Mouse (Mus musculus) heart, embryonic 14.5 days (tissue): Measurements from ENCODE around the gene S100a13. TPM values are rescaled to one million over a fixed set of nuclear protein-coding genes. Genes with fewer than 3 reads are reported as not detected.

Source experiments
- ATAC-seq: fragments of 200-750 bp; cut with Nextera tagmentation; 2 replicates; pipeline ENCODE4 v1.8.0; 2017; ENCODE audit warnings: low read depth, moderate TSS enrichment; ENCODE audit not compliant: insufficient number of reproducible peaks, insufficient read depth, low FRiP score
- H3K27ac ChIP-seq, 2 experiments: fragments of 200-500 bp in 1 of 2; fragments of 300-500 bp in 1 of 2; sonication (generic) in 1 of 2; replicated peaks in 1 of 2; 2 replicates each; pipeline ENCODE4 v1.5.1; 2012 to 2014; ENCODE audit warnings: low read depth in 2 of 2, low read length in 2 of 2, control low read depth in 1 of 2, mild to moderate bottlenecking in 1 of 2, mixed read lengths in 1 of 2; ENCODE audit not compliant: control insufficient read depth in 1 of 2, insufficient read depth in 1 of 2
- H3K27me3 ChIP-seq: fragments of 300-500 bp; sonication (generic); 2 replicates; pipeline ENCODE4 v1.6.1; 2014; ENCODE audit warnings: mild to moderate bottlenecking, low read length, control low read depth; ENCODE audit not compliant: control insufficient read depth, insufficient read depth
- H3K36me3 ChIP-seq: fragments of 300-500 bp; sonication (generic); 2 replicates; pipeline ENCODE4 v1.6.1; 2014; ENCODE audit warnings: mild to moderate bottlenecking, control low read depth, low read length, mixed read lengths; ENCODE audit not compliant: control insufficient read depth, insufficient read depth
- H3K4me1 ChIP-seq, 2 experiments: fragments of 200-500 bp in 1 of 2; fragments of 300-500 bp in 1 of 2; sonication (generic) in 1 of 2; 2 replicates each; pipeline ENCODE4 v1.6.1; 2012 to 2014; ENCODE audit warnings: low read length in 2 of 2, control low read depth in 1 of 2, mixed read lengths in 1 of 2; ENCODE audit not compliant: control insufficient read depth in 2 of 2, insufficient read depth in 2 of 2
- H3K4me2 ChIP-seq: fragments of 300-500 bp; sonication (generic); 2 replicates; pipeline ENCODE4 v1.6.1; 2014; ENCODE audit warnings: mild to moderate bottlenecking, low read length
- H3K4me3 ChIP-seq, 2 experiments: fragments of 200-500 bp in 1 of 2; fragments of 300-500 bp in 1 of 2; sonication (generic) in 1 of 2; 2 replicates each; pipeline ENCODE4 v1.5.1; 2012 to 2014; ENCODE audit warnings: low read length in 2 of 2, mild to moderate bottlenecking in 2 of 2, control low read depth in 1 of 2, low read depth in 1 of 2, moderate library complexity in 1 of 2; ENCODE audit not compliant: control insufficient read depth in 1 of 2, insufficient read depth in 1 of 2
- H3K9ac ChIP-seq: fragments of 300-500 bp; sonication (generic); 2 replicates; pipeline ENCODE4 v1.6.1; 2014; ENCODE audit warnings: mild to moderate bottlenecking, low read length
- H3K9me3 ChIP-seq: fragments of 300-500 bp; sonication (generic); 2 replicates; pipeline ENCODE4 v1.6.1; 2016; ENCODE audit warnings: low read length, control low read depth; ENCODE audit not compliant: control insufficient read depth
- WGBS: fragments of 180-500 bp; shearing (Covaris S2); extraction: QIAGEN DNeasy Blood & Tissue Kit; methylation state at CpG from one replicate; pipeline ENCODE4 v1.1.7; 2014; 5-methylcytosine and 5-hydroxymethylcytosine counted together
- polyA plus RNA-seq: library from polyadenylated mRNA; unstranded; fragments of >200 nt; fragmentation: Nextera tagmentation; extraction: Ambion mirVana; gene quantifications from 2 replicates; pipeline ENCODE4 v1.2.1, GENCODE M21; 2014

Gene S100a13
- polyA plus RNA-seq, 1 experiment from 2014 or later, result 99.9 TPM

DNA sequence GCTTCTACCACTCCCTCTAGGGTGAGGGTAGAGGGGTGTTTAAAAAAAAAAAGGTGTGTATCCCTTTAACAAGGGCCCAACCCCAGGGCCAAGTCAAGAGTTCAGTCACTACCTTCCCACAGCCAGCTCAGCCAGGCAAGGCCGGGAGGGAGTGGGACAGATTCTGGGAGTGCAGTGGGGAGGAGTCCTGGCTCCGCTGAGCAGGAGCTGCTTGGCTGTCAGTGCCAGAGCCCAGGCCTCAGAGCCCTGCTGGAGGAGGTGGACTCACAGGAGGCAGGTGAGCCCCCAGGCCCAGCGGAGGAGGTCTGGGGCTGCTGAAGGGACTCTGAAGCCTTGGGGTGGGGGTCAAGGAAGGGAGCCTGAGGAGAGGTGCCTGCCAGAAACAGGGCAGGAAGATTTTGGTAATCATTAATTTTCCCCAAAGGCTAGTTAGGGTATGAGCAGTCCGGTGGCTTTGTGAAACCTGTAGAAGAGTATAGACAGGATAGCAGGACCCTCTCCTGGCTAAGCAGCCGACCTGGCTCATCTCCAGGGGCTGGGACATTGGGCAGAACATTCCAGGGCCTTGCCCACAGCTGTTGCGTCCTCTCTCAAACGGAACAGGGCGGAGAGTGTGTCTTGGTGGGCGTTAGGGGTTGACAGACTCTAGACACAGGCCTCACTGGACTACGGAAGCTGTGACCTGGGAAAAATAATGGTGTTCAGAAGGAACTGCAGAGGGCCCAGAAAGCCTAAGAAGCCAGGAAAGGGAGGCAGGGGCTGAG lies 23.1 kb downstream of the S100a13 start, which contains the start of gene S100a16:
S100a16 (plus strand) TSS at position 114 of the 764 bp plus-strand sequence.
- Histone ChIP-seq H3K36me3 (no peaks in the 10 kb centered on the region), H3K27ac (no peak within 1 kb of the TSS), H3K4me2 (peak within 1 kb of the TSS; percentile 12; the same call in 1 of the 2 replicates), H3K9me3 (no peaks in the 10 kb centered on the region), H3K27me3 (peaks cover 5% of the 10 kb centered on the region; the same call in 1 of the 2 replicates), H3K4me1 (peaks cover 0 to 8% of the 10 kb centered on the region in 2 experiments; a peak in 1 of 4 replicates), H3K9ac (peak within 1 kb of the TSS; percentile 27; the same call in 1 of the 2 replicates), H3K4me3 (no peak within 1 kb of the TSS)
- 36% methylated on average over 10 of the region's 10 CpGs for whole genome bisulfite sequencing
- no peak for ATAC-seq

DNA sequence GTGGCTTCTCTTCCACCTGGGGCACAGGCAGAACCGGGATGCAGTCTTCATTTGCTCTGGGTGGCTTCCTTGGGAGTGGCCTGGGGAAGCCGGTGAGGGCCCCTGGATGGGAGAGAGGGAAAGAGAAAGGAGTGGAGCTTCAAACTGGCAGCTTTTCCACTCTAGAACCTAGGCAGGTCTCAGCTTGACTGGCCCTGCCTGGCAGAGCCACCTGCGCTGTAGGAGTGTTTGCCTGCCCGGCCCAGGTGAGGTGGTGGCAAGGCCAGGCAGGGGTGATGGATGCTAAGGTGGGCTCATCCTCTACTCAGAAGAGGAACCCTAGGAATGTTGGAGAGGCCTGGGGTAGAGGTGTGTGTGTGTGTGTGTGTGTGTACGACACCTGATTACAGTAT lies 23.7 kb downstream of the S100a13 start:
- Histone ChIP-seq H3K36me3 (no peaks in the 10 kb centered on the region), H3K9ac (peak overlapping the region; percentile 27; the same call in 1 of the 2 replicates), H3K4me2 (peak overlapping the region; percentile 12; the same call in 1 of the 2 replicates), H3K27me3 (peaks cover 5% of the 10 kb centered on the region; the same call in 1 of the 2 replicates), H3K4me1 (peaks cover 0 to 8% of the 10 kb centered on the region in 2 experiments; a peak in 1 of 4 replicates), H3K27ac (no peak overlapping the region), H3K4me3 (no peak overlapping the region), H3K9me3 (no peaks in the 10 kb centered on the region)
- 77% methylated on average over 5 of the region's 5 CpGs for whole genome bisulfite sequencing
- no peak for ATAC-seq

DNA sequence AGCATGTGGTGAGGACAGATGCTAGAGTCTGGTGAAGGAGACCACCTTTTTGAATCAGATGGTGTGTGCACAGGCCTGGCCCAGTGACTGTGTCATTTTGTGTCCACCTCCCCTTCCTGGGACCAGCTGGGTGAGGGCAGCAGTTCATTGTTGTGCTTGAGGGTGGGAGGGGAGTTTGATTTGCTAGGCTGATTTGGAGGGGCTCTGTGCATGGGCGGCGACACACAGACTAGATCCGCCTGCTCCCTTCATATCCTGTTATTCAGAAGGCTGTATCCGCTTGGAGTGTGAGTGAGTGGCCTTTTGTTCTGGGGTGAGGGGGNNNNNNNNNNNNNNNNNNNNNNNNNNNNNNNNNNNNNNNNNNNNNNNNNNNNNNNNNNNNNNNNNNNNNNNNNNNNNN lies 26.7 kb downstream of the S100a13 start:
- H3K36me3 ChIP-seq, result no peaks in the 10 kb centered on the region
- H3K27me3 ChIP-seq, result peaks cover 5% of the 10 kb centered on the region; the same call in 1 of the 2 replicates
- peak overlapping the region; percentile 50 for H3K9ac ChIP-seq
- peak overlapping the region; percentile 49 for H3K4me2 ChIP-seq
- ATAC-seq, result no peak; the same call in 1 of the 2 replicates
- peak overlapping the region; percentile 45 to 55 for H3K27ac ChIP-seq
- H3K4me1 ChIP-seq, result peaks cover 0 to 8% of the 10 kb centered on the region in 2 experiments; a peak in 1 of 4 replicates
- WGBS, result 64% methylated on average over 4 of the region's 4 CpGs
- peak overlapping the region; percentile 21 to 24; a peak in 3 of 4 replicates for H3K4me3 ChIP-seq
- H3K9me3 ChIP-seq, result no peaks in the 10 kb centered on the region

DNA sequence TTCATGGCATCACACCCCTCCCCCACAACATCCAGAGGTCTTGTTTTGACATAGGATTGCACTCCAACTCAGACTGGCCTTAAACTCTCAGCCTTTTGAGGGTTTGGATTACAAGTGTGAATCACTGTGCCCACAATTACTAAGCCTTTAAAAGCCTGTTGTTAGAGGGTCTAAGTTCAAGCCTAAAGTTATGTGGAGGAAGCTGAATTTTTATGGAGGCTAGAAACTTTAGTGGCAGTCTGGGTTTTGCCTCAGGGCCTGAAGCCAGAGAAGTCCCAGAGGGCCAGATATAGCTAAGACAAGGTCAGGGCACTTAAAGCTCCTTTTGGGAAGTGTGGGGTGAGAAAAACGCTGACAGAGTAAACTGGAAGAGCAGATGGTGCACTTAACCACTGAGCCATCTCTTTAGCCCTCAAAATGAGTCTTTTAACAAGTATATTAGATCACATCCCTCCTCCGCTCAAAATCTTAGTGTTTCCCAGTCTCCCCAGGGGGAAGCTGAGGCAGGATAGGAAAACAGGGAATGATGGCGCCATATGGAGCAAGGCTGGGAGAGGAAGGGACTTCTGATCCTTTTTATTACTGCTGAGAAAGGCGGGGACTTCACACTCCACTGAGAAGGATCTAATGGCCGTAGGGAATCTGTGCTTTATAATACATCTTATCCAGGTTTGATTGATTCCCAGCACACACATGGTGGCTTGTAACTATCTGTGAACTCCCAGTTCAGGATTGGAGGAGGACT lies 35.6 kb downstream of the S100a13 start:
- 59% methylated on average over 5 of the region's 5 CpGs for WGBS
- Histone ChIP-seq H3K9me3 (no peaks in the 10 kb centered on the region), H3K27ac (no peak overlapping the region; a peak in 1 of 4 replicates), H3K36me3 (no peaks in the 10 kb centered on the region), H3K9ac (no peak overlapping the region), H3K4me1 (peaks cover 0 to 4% of the 10 kb centered on the region in 2 experiments; a peak in 1 of 4 replicates), H3K4me3 (no peak overlapping the region), H3K4me2 (no peak overlapping the region), H3K27me3 (no peaks in the 10 kb centered on the region)
- ATAC-seq, result no peak

DNA sequence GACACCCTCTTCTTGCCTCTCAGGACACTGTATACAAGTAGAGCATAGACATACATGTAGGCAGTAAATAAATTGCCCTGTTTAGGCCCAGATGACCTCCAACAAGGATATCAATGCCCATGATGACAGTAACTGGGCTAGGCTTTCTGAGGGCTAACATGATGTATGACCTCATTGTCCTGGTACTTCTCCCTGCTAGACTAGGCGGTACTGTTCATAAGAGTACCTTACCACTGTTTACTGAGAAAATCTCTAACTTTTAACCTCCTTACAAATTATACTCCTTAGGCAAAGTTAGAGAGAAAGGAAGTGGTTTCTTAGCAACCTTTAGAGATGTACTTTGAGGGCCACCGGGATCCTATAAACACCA lies 36.2 kb downstream of the S100a13 start:
- H3K27ac ChIP-seq, result no peak overlapping the region; a peak in 1 of 4 replicates
- H3K4me1 ChIP-seq, result peaks cover 0 to 4% of the 10 kb centered on the region in 2 experiments; a peak in 1 of 4 replicates
- WGBS, result 84% methylated on average over 2 of the region's 2 CpGs
- no peak overlapping the region for H3K4me2 ChIP-seq
- H3K9ac ChIP-seq, result no peak overlapping the region
- H3K36me3 ChIP-seq, result no peaks in the 10 kb centered on the region
- no peaks in the 10 kb centered on the region for H3K27me3 ChIP-seq
- H3K9me3 ChIP-seq, result no peaks in the 10 kb centered on the region
- H3K4me3 ChIP-seq, result no peak overlapping the region
- ATAC-seq, result no peak

DNA sequence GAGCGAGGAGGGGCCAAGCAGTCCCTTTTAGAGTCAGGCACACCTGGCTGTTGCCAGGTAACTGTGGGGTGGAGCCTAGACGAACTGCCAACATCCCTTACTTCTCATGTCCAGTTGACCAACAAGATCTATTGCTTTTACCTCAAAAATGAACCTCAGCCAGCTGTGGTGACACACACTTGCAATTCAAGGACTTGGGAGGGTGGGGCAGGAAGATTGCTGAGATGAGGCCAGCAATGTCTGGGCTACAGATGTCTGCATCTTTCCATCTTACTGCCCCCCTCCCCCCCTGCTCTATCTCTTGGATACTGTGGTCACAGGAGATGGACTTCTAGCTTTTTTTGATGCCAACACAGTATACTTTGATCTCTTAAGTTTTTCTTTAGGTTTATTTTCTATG lies 38.0 kb downstream of the S100a13 start:
- H3K4me1 ChIP-seq, result peaks cover 0 to 4% of the 10 kb centered on the region in 2 experiments; a peak in 1 of 4 replicates
- 61% methylated on average over 2 of the region's 2 CpGs for WGBS
- H3K36me3 ChIP-seq, result no peaks in the 10 kb centered on the region
- no peak overlapping the region for H3K27ac ChIP-seq
- no peak overlapping the region for H3K9ac ChIP-seq
- H3K4me3 ChIP-seq, result no peak overlapping the region
- no peak overlapping the region for H3K4me2 ChIP-seq
- no peaks in the 10 kb centered on the region for H3K27me3 ChIP-seq
- ATAC-seq, result no peak
- no peaks in the 10 kb centered on the region for H3K9me3 ChIP-seq

DNA sequence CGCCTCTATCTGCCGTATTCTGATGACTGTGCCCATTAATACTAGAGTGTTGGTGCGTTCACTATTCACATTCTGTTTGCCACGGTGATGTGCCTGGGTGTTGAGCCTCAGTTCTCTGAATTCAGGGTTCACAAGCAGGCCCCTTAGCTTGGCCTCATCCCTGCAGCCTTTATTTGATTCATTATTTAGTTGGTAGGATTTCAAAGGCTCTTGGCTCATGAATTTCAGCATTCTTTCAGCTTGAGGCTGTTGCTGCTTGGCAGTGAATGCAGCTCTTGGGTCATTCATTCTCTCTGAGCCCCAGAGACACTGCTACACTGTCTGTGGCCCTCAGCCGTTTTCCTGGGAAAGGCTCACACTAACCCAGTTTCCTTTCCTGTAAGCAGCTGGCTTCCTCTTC lies 41.7 kb downstream of the S100a13 start:
- Histone ChIP-seq H3K4me3 (no peak overlapping the region), H3K27ac (no peak overlapping the region), H3K9ac (no peak overlapping the region), H3K27me3 (no peaks in the 10 kb centered on the region), H3K9me3 (no peaks in the 10 kb centered on the region), H3K4me1 (no peaks in the 10 kb centered on the region), H3K36me3 (no peaks in the 10 kb centered on the region), H3K4me2 (no peak overlapping the region)
- WGBS, result 73% methylated on average over 5 of the region's 5 CpGs
- ATAC-seq, result no peak
